Mouse (Mus musculus) adrenal gland, adult 18-20 months (tissue): ENCODE data around the gene Zbp1. TPM values are rescaled to one million over a fixed set of nuclear protein-coding genes. Genes with fewer than 3 reads are reported as not detected.
A peak's percentile ranks its signal among the peaks of the same experiment; 100 is the strongest.

ENCODE experiments used
- DNase-seq, 2 experiments: peaks; one replicate each; pipeline ENCODE4 v3.0.0; 2021 to 2022; ENCODE audit warnings: low spot score in 2 of 2
- total RNA-seq, 2 experiments: library from RNA; stranded (reverse); gene quantifications; 1 replicate in 1 of 2; 2 replicates in 1 of 2; pipeline ENCODE4 v1.2.3; 2021

Zbp1 gene
- total RNA-seq, 2 experiments from 2014 or later: 2.7 to 3.5 TPM

DNA sequence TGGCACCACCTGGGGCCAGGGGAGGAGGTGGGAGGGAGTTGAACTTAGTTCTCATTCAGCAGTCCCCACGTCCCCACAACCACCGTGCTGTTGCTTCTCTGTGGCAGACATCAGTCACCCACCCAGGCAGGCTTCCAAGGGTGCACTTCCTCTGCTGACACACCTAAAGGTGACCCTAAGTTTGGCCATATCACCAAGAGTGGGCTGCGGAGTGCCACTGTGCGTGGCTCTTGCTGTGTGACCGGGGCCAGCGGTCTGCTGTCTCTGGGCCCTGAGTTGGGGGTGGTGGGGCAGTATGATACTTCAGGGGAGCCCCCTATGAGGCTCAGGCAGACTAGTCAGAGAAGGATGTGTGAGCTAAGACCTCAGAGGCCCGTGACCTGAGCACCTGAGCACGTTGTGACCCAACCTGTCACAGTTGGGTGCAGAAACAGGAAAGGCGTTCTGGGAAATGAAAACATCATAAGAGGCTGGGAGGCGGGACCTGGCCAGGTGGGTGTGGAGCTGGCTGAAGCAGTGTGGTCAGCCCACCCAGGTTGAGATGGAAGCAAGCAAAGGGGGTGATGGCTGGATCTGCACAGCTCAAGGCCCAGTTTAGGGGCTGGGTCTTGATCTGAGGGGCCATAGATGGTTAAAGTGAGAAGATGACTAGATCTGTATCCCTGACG lies 37.9 kb downstream of the Zbp1 start:
- DNase-seq: no peak

DNA sequence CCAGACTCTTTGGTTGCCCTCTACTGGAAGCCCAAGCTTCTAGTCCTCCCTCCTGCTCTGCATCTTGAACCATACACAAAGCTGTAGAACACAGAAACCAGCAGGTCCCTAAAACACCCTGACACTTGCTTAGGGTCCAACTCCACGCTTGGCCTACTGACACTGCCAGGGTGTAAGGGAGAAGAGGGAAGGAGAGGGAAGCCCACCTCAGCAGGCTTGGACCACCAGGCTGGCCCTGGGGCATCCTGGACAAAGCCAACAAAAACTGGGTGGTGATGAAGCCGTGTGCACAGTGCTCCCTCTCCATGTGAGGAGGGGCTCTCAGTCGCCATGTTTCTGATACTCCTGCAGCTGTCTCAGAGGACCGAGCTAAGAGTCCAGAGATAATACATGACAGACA lies 38.7 kb downstream of the Zbp1 start:
- DNase-seq: no peak

DNA sequence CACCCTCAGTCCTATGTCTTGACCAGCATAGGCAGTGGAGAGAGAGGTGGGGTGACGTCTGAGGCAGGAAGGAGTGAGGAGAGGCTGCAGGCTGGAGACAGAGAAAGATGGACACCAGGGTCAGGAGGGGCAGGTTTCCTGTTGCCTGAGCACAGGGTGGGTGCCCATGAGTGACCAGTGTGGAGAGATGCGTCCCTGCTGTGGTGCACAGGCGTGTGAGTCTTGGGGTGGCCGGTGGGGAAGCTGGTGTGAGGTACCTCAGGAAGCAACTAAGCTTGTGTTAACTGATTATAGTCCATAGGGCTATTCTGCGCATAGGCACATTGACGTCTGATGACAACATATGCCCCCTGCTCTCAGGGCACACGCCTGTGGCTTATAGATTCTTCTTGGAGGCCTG lies 39.7 kb downstream of the Zbp1 start:
- DNase-seq: peak in 1 of 2 experiments; percentile 8

- no peak for DNase-seq
These were observed 40.8 kb downstream of the Zbp1 start for GRCm38 (mm10) chr2:173177951-173178350.

- no peak for DNase-seq
These were observed 41.2 kb downstream of the Zbp1 start for GRCm38 (mm10) chr2:173177481-173177880.

DNA sequence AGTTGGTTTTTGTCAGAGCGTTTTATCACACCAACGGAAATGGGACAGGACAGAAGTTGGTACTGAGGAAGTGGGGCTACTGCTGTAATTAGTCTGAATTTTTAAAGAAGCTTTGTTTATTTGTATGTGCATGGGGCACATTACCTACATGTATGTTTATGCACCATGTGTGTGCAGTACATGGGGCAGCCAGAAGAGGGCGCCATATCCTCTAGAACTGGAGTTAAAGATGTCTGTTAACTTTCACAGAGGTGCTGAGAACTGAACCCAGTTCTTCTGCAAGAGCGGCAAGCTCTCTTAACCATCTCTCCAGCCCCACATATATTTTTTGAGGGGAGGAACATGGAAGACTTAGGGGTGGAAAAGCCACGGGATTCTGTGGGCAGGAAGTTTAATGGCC lies 43.0 kb downstream of the Zbp1 start:
- DNase-seq: no peak

GRCm38 (mm10) chr2:173174569-173174968 lies 44.2 kb downstream of the Zbp1 start:
- DNase-seq: peak in 1 of 2 experiments; percentile 15

- DNase-seq: peak; percentile 28 to 51
These were observed 44.9 kb downstream of the Zbp1 start for GRCm38 (mm10) chr2:173173521-173174511.

DNA sequence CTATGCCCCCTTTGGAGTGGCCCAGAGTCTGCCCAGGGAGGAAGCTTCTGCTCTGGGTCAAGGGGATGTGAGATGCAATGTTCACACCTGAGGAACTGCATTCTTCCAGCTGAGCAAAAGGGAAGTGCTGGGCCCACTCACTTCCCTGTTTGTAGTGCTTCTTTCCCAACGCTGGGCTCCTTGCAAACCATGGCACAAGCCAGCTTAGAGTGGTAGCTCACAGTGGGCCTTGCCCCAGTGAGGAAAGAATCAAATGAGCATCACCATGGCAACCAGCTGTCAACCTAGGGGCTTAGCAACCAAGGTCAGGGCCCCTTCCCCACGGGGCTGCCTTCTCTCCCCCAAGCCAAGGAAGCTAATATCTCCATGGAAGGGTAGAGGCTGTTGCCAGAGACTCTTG lies 45.7 kb downstream of the Zbp1 start:
- DNase-seq: peak in 1 of 2 experiments; percentile 17

DNA sequence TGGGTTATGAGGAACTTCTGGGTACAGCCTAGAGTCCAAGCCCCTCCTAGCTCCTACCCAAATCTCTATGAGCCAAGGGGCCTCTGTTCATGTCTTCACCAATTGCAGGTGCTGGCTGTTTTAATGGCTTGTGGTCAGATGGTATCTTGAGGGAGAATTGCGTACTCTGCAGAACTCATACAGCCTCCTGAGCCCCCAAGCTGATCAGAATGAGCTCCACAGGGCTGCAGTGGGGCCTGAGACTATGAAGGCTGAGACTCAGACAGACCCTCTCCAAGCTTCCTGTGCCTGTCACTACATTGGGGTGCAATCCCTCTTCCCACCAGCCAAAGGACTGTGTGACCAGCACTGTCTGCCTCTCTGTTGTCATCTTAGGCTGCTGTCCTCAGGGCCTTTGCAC lies 46.3 kb downstream of the Zbp1 start:
- no peak for DNase-seq

- peak in 1 of 2 experiments; percentile 24 for DNase-seq
These were observed 46.8 kb downstream of the Zbp1 start for GRCm38 (mm10) chr2:173171956-173172355.

- DNase-seq: peak; percentile 54 to 59
These were observed 47.3 kb downstream of the Zbp1 start for GRCm38 (mm10) chr2:173171470-173171869.

DNA sequence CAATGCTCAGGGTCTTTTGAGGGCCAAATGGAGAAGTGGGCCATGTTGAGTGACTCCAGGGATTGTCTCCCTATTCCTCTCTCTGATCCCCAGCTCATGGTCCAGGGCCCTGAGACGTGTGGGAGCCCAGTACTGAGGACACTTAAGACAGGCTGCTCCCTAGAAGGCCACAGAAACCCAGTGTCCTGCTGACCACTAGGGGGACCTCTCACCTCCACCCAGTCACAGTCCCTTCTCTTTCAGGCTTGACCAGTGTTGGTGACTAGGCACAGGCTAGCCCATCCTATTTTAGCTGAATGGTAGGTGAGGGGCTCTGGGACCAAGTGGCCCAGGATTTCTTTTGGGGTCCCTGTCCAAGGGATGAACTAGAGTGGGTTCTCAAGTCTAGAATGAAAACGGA lies 48.0 kb downstream of the Zbp1 start:
- peak in 1 of 2 experiments; percentile 21 for DNase-seq

- DNase-seq: peak in 1 of 2 experiments; percentile 16
These were observed 48.6 kb downstream of the Zbp1 start for GRCm38 (mm10) chr2:173170081-173170480.

- no peak for DNase-seq
These were observed 50.3 kb downstream of the Zbp1 start for GRCm38 (mm10) chr2:173168411-173168851.

GRCm38 (mm10) chr2:173165357-173165756 lies 53.4 kb downstream of the Zbp1 start:
- no peak for DNase-seq

GRCm38 (mm10) chr2:173164946-173165345 lies 53.8 kb downstream of the Zbp1 start:
- DNase-seq: no peak

DNA sequence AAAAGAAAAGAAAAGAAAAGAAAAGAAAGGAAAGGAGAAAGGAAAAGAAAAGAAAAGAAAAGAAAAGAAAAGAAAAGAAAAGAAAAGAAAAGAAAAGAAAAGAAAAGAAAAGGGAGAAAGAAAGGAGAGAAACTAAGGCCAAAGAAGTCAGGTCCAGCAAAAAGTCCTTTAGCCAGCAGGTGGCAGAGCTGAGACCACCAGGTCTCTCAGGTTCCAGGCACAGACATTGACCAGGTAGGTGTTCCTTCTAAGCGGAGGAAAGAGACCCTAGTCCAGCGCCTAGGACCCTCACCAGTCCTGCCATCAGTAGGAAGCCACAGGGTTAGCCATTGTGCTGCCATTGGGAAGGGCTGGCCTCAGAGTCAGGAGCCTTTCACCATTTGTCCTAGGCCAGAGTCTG lies 54.4 kb downstream of the Zbp1 start:
- DNase-seq: no peak

DNA sequence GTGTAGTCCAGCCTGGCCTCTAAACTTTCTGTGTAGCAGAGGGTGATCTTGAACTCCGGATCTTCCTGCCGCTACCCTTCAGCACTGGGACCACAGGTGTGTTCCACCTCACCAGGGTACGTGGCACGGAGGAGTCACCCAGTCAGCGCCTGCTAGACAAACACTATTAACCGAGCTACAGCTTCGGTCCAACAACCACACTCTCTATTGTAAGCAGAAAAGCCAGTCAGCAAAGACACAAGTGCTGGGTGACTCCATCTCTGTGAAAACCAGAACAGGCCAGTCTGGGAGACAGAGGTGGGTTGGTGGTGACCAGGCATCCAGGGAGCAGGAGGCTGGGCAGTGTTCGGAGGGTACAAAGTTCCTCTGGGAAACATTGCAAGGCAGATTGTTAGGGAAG lies 55.3 kb downstream of the Zbp1 start:
- DNase-seq: no peak

- peak; percentile 53 to 58 for DNase-seq
These were observed 59.1 kb downstream of the Zbp1 start for GRCm38 (mm10) chr2:173159354-173160311.
